Comparison of ENCODE assay signal across 21 mouse cellular contexts in the genomic region with DNA sequence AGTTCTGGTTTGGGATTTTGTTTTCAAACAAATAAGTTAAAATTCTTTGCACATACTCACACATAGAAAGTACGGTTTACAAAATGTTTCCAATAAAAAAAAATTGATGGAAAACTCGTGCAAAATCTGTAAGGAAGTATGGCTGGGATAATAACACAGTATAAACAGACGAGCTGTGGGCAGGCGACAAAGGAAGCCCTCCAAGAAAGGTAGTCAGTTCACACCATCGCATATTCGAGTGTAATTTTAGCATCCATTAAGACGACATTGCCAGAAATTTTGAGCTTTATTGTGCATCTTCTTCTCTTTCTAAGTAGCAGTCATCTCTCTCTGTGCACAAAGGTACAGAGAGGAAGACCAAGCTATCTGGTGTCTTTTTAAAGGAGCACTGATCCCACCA. TPM values are rescaled to one million over a fixed set of nuclear protein-coding genes. Genes with fewer than 3 reads are reported as not detected.
A peak's percentile ranks its signal among the peaks of the same experiment; 100 is the strongest.
DNase-seq lines count a peak whose midpoint lies in the region; ATAC-seq lines count a peak whose summit lies in the region.
"Had no signal": no experiment of that assay in that cellular context is flagged by ENCODE, and none has a peak within 500 bp of the region (broad histone marks: within the 10 kb centered on the region; RNA-seq: fewer than 3 reads in every experiment).

No protein-coding gene starts in this region.

- intact Hi-C loops in left cerebral cortex, postnatal 14 days (cut with DNase I) = no loop called here

- no peak for DNase-seq in frontal cortex, postnatal 14 days (ENCODE audit: low spot score in 2 of 2)
- DNase-seq in left cerebral cortex, adult 11 months (ENCODE audit: low spot score) = peak; percentile 7
- DNase-seq in left cerebral cortex, postnatal 14 days (ENCODE audit: low spot score in 2 of 2) = no peak
- peak; percentile 10 to 35 for DNase-seq in right cerebral cortex, adult 2 months (ENCODE audit: low spot score in 2 of 2)
- DNase-seq in right cerebral cortex, postnatal 4 days = no peak
- peak; percentile 71 for DNase-seq in brain, adult 2 months (ENCODE audit: low read depth, low spot score)
- DNase-seq: adrenal gland, adult 8-10 months; adrenal gland, postnatal 25 days; B cell, adult 2 months; cerebellum, adult 11-12 months; cerebellum, adult 2 months; cerebellum, adult 9-10 months; cerebellum, postnatal 10 days; cerebellum, postnatal 25 days had no signal

- ATAC-seq in frontal cortex, adult (ENCODE audit: low TSS enrichment) = peak; percentile 88
- no peak for ATAC-seq in megakaryocyte progenitor cell, adult 5-6 weeks (replicated peaks; ENCODE audit: poor library complexity)
- ATAC-seq: activated CD4-positive, CD25-positive, alpha-beta regulatory T cell, adult 4 months; CD4-positive, CD25-positive, alpha-beta regulatory T cell, adult 4 months; forebrain, embryonic 13.5 days; forebrain, embryonic 15.5 days; Patski had no signal

RNA-seq across cellular contexts. Expression of a gene that starts 57.6 kb away (rescaled TPM):
- 100 to 1,000 TPM; 150 to 176 TPM for total RNA-seq in left cerebral cortex, postnatal 14 days (2021)
- total RNA-seq in megakaryocyte progenitor cell, adult 5-6 weeks (2015) = 12.7 and 16.9 TPM in 2 replicates
- total RNA-seq in megakaryocyte progenitor cell, adult 5-6 weeks (2017) = 13.2 and 19.5 TPM in 2 replicates

Comparison
In these comparisons a context has a peak if more than half of its experiments do, and no peak if none do; other contexts are left out.
1. DNase-seq: peak in left cerebral cortex, adult 11 months (single experiment), right cerebral cortex, adult 2 months (2 of 2) and brain, adult 2 months (single experiment); none in frontal cortex, postnatal 14 days (0 of 2), left cerebral cortex, postnatal 14 days (0 of 2) and right cerebral cortex, postnatal 4 days (single experiment).
2. RNA of a gene that starts 57.6 kb away (total RNA-seq): 150 to 176 TPM in left cerebral cortex, postnatal 14 days; 12.7 to 19.5 TPM in megakaryocyte progenitor cell, adult 5-6 weeks; every median in the first group is over 4 times any median in the second.